Mouse (Mus musculus): ENCODE measurements around the gene Nav2. TPM values are rescaled to one million over a fixed set of nuclear protein-coding genes. Genes with fewer than 3 reads are reported as not detected.

Gene Nav2
- total and polyA plus RNA-seq, 3 experiments: 2.0 to 2.7 TPM; not detected in 1

- Histone ChIP-seq H3K27ac (ENCODE audit: control insufficient read depth, low read depth, low read length) (no peak overlapping the region), H3K4me1 (ENCODE audit: control insufficient read depth in 1 of 2, insufficient read depth in 2 of 2, low read length in 2 of 2) (no peaks in the 10 kb centered on the region), H3K9me3 (replicated peaks; ENCODE audit: insufficient read depth, low read length) (no peaks in the 10 kb centered on the region), H3K27me3 (ENCODE audit: control insufficient read depth in 1 of 2, insufficient read depth in 2 of 2, low read length in 2 of 2) (peaks cover 0 to 7% of the 10 kb centered on the region in 2 experiments; a peak in 2 of 4 replicates), H3K9ac (ENCODE audit: control insufficient read depth, low read depth, low read length, poor library complexity, severe bottlenecking) (no peak overlapping the region), H3K4me3 (ENCODE audit: control insufficient read depth in 1 of 2, insufficient read depth in 1 of 2, low read depth in 2 of 2, low read length in 2 of 2) (no peak overlapping the region), H3K36me3 (ENCODE audit: control insufficient read depth in 1 of 2, insufficient read depth in 2 of 2, low read length in 2 of 2) (no peaks in the 10 kb centered on the region), H3K79me2 (ENCODE audit: control insufficient read depth, insufficient read depth, low read length, poor library complexity) (no peaks in the 10 kb centered on the region)
- DNase-seq (ENCODE audit: low read depth, low spot score): no peak
- TF ChIP-seq SMC3 (IDR thresholded peaks at IDR 0.05; ENCODE audit: low read depth, low read length): no peak
Observed at GRCm38 (mm10) chr7:49209526-49209925, 301.0 kb downstream of the Nav2 start.

- no peaks in the 10 kb centered on the region for H3K9me3 ChIP-seq (replicated peaks; ENCODE audit: insufficient read depth, low read length)
- no peak overlapping the region for H3K27ac ChIP-seq (ENCODE audit: control insufficient read depth, low read depth, low read length)
- H3K79me2 ChIP-seq (ENCODE audit: control insufficient read depth, insufficient read depth, low read length, poor library complexity): no peaks in the 10 kb centered on the region
- H3K9ac ChIP-seq (ENCODE audit: control insufficient read depth, low read depth, low read length, poor library complexity, severe bottlenecking): no peak overlapping the region
- no peaks in the 10 kb centered on the region for H3K36me3 ChIP-seq (ENCODE audit: control insufficient read depth in 1 of 2, insufficient read depth in 2 of 2, low read length in 2 of 2)
- H3K4me1 ChIP-seq (ENCODE audit: control insufficient read depth in 1 of 2, insufficient read depth in 2 of 2, low read length in 2 of 2): no peaks in the 10 kb centered on the region
- H3K27me3 ChIP-seq (ENCODE audit: control insufficient read depth in 1 of 2, insufficient read depth in 2 of 2, low read length in 2 of 2): peaks cover 0 to 7% of the 10 kb centered on the region in 2 experiments; a peak in 2 of 4 replicates
- no peak for DNase-seq (ENCODE audit: low read depth, low spot score)
- TF ChIP-seq GATA1 (IDR thresholded peaks at IDR 0.05; ENCODE audit: low read depth, low read length): no peak
- no peak for TF ChIP-seq MAX (IDR thresholded peaks at IDR 0.05; ENCODE audit: low read length)
- no peak for TF ChIP-seq SMC3 (IDR thresholded peaks at IDR 0.05; ENCODE audit: low read depth, low read length)
- no peak for TF ChIP-seq MYC (IDR thresholded peaks at IDR 0.05; ENCODE audit: low read depth, low read length)
- TF ChIP-seq JUND (IDR thresholded peaks at IDR 0.05; ENCODE audit: low read depth, low read length): no peak
- TF ChIP-seq NELFE (IDR thresholded peaks at IDR 0.05; ENCODE audit: low read depth, low read length): no peak
- TF ChIP-seq MAFK (IDR thresholded peaks at IDR 0.05; ENCODE audit: borderline replicate concordance, low read depth, low read length): no peak
- no peak for TF ChIP-seq UBTF (IDR thresholded peaks at IDR 0.05; ENCODE audit: borderline replicate concordance, insufficient read depth, low read depth, low read length)
- no peak for TF ChIP-seq USF2 (IDR thresholded peaks at IDR 0.05; ENCODE audit: borderline replicate concordance in 1 of 2, insufficient read depth in 1 of 2, low read depth in 1 of 2, low read length in 2 of 2)
- TF ChIP-seq TCF12 (IDR thresholded peaks at IDR 0.05; ENCODE audit: low read depth, low read length): no peak
- no peak for TF ChIP-seq ZNF384 (IDR thresholded peaks at IDR 0.05; ENCODE audit: low read depth, low read length)
- TF ChIP-seq ELF1 (IDR thresholded peaks at IDR 0.05; ENCODE audit: low read depth, low read length): no peak
- no peak for TF ChIP-seq RCOR1 (IDR thresholded peaks at IDR 0.05; ENCODE audit: low read depth, low read length)
- TF ChIP-seq EP300 (IDR thresholded peaks at IDR 0.05; ENCODE audit: low read depth in 1 of 2, low read length in 2 of 2): no peak
- TF ChIP-seq POLR2AphosphoS5 (IDR thresholded peaks at IDR 0.05; ENCODE audit: borderline replicate concordance, low read depth, low read length): no peak
- no peak for TF ChIP-seq RAD21 (IDR thresholded peaks at IDR 0.05; ENCODE audit: low read depth, low read length)
- no peak for TF ChIP-seq MYB (IDR thresholded peaks at IDR 0.05; ENCODE audit: low read depth, low read length)
- TF ChIP-seq CHD1 (IDR thresholded peaks at IDR 0.05; ENCODE audit: low read depth, low read length): no peak
- no peak overlapping the region for H3K4me3 ChIP-seq (ENCODE audit: control insufficient read depth in 1 of 2, insufficient read depth in 1 of 2, low read depth in 2 of 2, low read length in 2 of 2)
Observed at GRCm38 (mm10) chr7:49210721-49211120, 302.2 kb downstream of the Nav2 start.

Data from MEL (cell line).